Comparison of ENCODE assay signal across 6 mouse cellular contexts in genomic region chr12:82069621-82070020, GRCm38 (mm10).
"Had no signal": no experiment of that assay in that cellular context is flagged by ENCODE, and none has a peak within 500 bp of the region (broad histone marks: within the 10 kb centered on the region; RNA-seq: fewer than 3 reads in every experiment).

No protein-coding gene starts in this region.

- DNase-seq: kidney, adult 8-10 months; kidney, postnatal 25 days; liver, embryonic 13.5 days; liver, postnatal 0 days; lung, postnatal 14 days; thymus, postnatal 36 days had no signal
